Mouse (Mus musculus): Measurements from ENCODE around the gene Zfp174. TPM values are rescaled to one million over a fixed set of nuclear protein-coding genes. Genes with fewer than 3 reads are reported as not detected.

Gene Zfp174
- polyA plus RNA-seq, 1 experiment from 2014 or later = 1.9 TPM

DNA sequence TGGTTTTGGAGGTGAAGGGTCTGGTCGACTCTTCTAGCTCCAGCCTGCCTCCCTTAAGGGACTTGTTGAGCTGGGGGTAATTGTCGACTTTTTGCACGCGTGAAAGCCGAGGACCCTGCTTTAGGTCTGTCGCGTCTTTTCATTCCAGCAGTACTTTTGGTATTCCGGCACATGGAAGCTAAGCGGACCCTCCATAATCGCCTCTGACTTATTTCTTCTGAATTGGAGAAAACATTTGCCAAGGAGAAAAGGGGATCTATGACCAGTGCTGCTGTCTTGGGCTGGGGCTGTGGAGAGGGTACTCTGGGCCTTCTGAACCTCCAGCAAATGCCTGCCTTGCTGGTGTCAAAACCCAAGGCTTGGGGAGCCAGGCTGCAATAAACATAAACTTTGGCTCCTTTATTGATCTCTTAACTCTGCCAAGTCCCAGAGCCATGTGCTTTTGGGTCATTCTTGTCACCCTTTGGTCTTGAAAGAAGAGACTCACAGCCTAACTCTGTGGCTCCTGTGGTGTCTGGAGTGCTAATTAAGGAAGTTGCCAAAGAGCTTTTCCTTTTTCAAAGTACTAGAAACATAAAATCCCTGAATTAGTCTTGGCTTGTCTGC is 38.1 kb downstream of the Zfp174 start:
- H3K27ac ChIP-seq = peak overlapping the region; percentile 90; the same call in 1 of the 2 replicates
- H3K4me3 ChIP-seq = peak overlapping the region; percentile 87
- no peaks in the 10 kb centered on the region for H3K27me3 ChIP-seq
- ATAC-seq (ENCODE audit: insufficient number of reproducible peaks, insufficient read depth, low FRiP score, low TSS enrichment) = 0 out of 2 replicates have a peak, but pooled peaks have one; percentile 12
- H3K4me1 ChIP-seq = peaks cover 12% of the 10 kb centered on the region
- 7% methylated on average over 10 of the region's 10 CpGs for WGBS
- peak overlapping the region; percentile 62 for H3K4me2 ChIP-seq (replicated peaks)
- no peaks in the 10 kb centered on the region for H3K9me3 ChIP-seq
- peak overlapping the region; percentile 82 for H3K9ac ChIP-seq
- H3K36me3 ChIP-seq = peaks cover 2% of the 10 kb centered on the region; the same call in 1 of the 2 replicates

GRCm38 (mm10) chr16:3891621-3892295 is 44.7 kb downstream of the Zfp174 start:
- no peaks in the 10 kb centered on the region for H3K4me1 ChIP-seq
- H3K4me3 ChIP-seq = no peak overlapping the region
- ATAC-seq (ENCODE audit: insufficient number of reproducible peaks, insufficient read depth, low FRiP score, low TSS enrichment) = no peak
- no peak overlapping the region for H3K27ac ChIP-seq
- 92% methylated on average over 14 of the region's 14 CpGs for WGBS
- H3K9me3 ChIP-seq = no peaks in the 10 kb centered on the region
- H3K4me2 ChIP-seq (replicated peaks) = no peak overlapping the region
- no peaks in the 10 kb centered on the region for H3K27me3 ChIP-seq
- H3K36me3 ChIP-seq = peaks cover 8% of the 10 kb centered on the region
- H3K9ac ChIP-seq = no peak overlapping the region

DNA sequence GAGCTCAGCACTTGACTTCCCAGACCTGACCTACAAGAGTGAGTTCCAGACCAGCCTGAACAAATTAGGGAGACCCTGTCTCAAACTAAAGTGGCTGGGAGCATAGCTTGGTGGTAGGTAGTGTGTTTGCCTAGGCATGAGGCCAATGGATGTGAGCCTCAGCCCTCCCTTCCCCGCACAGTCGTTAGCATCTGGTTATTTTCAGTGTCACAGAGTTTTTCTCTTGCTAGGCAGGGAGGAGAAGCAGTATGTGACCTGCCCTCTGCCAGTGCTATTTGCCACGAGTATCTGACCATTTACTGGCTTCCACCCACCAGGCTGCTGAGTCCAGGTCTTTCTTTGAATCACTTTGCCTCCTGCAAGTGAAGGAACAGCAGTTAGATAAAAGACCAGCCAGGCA is 46.7 kb downstream of the Zfp174 start:
- Histone ChIP-seq H3K4me2 (replicated peaks) (no peak overlapping the region), H3K9ac (no peak overlapping the region), H3K9me3 (no peaks in the 10 kb centered on the region), H3K27me3 (no peaks in the 10 kb centered on the region), H3K4me1 (no peaks in the 10 kb centered on the region), H3K27ac (no peak overlapping the region), H3K36me3 (peaks cover 25% of the 10 kb centered on the region), H3K4me3 (no peak overlapping the region)
- 67% methylated on average over 3 of the region's 3 CpGs for WGBS
- ATAC-seq (ENCODE audit: insufficient number of reproducible peaks, insufficient read depth, low FRiP score, low TSS enrichment) = no peak

GRCm38 (mm10) chr16:3895173-3895792 is 48.2 kb downstream of the Zfp174 start:
- Histone ChIP-seq H3K27ac (no peak overlapping the region), H3K27me3 (no peaks in the 10 kb centered on the region), H3K4me1 (no peaks in the 10 kb centered on the region), H3K36me3 (peaks cover 40% of the 10 kb centered on the region), H3K9me3 (no peaks in the 10 kb centered on the region), H3K4me3 (no peak overlapping the region), H3K9ac (no peak overlapping the region), H3K4me2 (replicated peaks) (no peak overlapping the region)
- ATAC-seq (ENCODE audit: insufficient number of reproducible peaks, insufficient read depth, low FRiP score, low TSS enrichment) = no peak
- WGBS = 63% methylated on average over 9 of the region's 9 CpGs

GRCm38 (mm10) chr16:3896046-3896445 is 49.0 kb downstream of the Zfp174 start:
- Histone ChIP-seq H3K36me3 (peaks cover 47% of the 10 kb centered on the region), H3K4me3 (no peak overlapping the region), H3K4me1 (no peaks in the 10 kb centered on the region), H3K4me2 (replicated peaks) (no peak overlapping the region), H3K9ac (no peak overlapping the region), H3K27ac (no peak overlapping the region), H3K27me3 (no peaks in the 10 kb centered on the region), H3K9me3 (no peaks in the 10 kb centered on the region)
- 83% methylated on average over 6 of the region's 6 CpGs for WGBS
- no peak for ATAC-seq (ENCODE audit: insufficient number of reproducible peaks, insufficient read depth, low FRiP score, low TSS enrichment)

DNA sequence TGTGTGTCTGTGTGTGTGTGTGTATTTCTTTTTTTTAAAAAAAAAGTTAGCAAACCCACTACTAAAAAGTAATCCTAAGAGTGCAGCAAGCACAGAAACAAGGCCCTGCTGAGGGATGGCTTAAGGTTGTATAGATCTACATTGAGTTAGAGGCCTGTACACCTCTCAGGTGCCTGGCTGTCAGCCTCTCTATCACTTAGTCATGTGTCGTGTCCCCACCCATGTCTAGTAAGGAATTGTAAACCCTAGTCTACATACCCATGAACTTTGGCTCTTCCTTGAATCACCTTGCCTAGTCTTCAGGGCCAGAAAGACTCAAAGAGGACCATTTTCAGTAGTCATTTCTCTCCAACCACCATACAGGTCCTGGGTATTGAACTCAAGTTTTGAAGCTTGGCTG is 49.5 kb downstream of the Zfp174 start:
- H3K9ac ChIP-seq = no peak overlapping the region
- ATAC-seq (ENCODE audit: insufficient number of reproducible peaks, insufficient read depth, low FRiP score, low TSS enrichment) = no peak
- no peaks in the 10 kb centered on the region for H3K27me3 ChIP-seq
- no peaks in the 10 kb centered on the region for H3K4me1 ChIP-seq
- H3K27ac ChIP-seq = no peak overlapping the region
- 94% methylated on average over 1 of the region's 1 CpGs for WGBS
- H3K9me3 ChIP-seq = no peaks in the 10 kb centered on the region
- no peak overlapping the region for H3K4me2 ChIP-seq (replicated peaks)
- H3K36me3 ChIP-seq = peaks cover 53% of the 10 kb centered on the region
- no peak overlapping the region for H3K4me3 ChIP-seq

DNA sequence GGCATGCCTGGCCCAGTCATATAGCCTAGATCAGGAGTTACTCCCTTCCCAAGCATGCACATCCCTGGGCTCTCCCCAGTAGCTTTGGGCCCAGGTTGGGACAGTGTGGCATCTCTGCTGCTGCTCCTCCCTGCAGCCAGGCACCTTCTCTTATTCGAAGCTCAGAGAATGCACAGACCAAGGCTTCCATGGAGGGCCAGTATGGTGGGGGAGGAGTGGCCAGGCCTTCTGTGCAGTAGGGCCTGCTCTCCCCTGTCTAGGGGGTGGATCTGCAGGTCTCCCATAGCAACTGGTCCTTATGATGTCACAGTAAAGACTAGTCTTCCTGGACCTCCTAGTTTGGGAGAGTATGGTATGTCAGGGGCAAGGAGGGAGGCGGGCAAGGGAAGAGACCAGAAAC is 60.4 kb downstream of the Zfp174 start:
- peaks cover 40% of the 10 kb centered on the region for H3K36me3 ChIP-seq
- WGBS = 79% methylated on average over 2 of the region's 2 CpGs
- peak overlapping the region; percentile 71; the same call in 1 of the 2 replicates for H3K4me2 ChIP-seq (replicated peaks)
- ATAC-seq (ENCODE audit: insufficient number of reproducible peaks, insufficient read depth, low FRiP score, low TSS enrichment) = no peak
- no peaks in the 10 kb centered on the region for H3K9me3 ChIP-seq
- H3K4me1 ChIP-seq = peaks cover 4% of the 10 kb centered on the region; the same call in 1 of the 2 replicates
- H3K4me3 ChIP-seq = no peak overlapping the region
- no peak overlapping the region for H3K27ac ChIP-seq
- H3K27me3 ChIP-seq = no peaks in the 10 kb centered on the region
- no peak overlapping the region for H3K9ac ChIP-seq

Other genes with a start within 250 kb of the Zfp174 start
- not detected in 2 replicates for gene Mefv, start 129.2 kb upstream of the Zfp174 start, polyA plus RNA-seq (2016; fragmentation: Nextera tagmentation; extraction: Ambion mirVana)
- gene Zfp263, start 103.2 kb upstream of the Zfp174 start, polyA plus RNA-seq (2016; fragmentation: Nextera tagmentation; extraction: Ambion mirVana) = 57.6 and 62.8 TPM in 2 replicates
- 0.42 and 0.59 TPM in 2 replicates for gene Olfr15, start 16.4 kb upstream of the Zfp174 start, polyA plus RNA-seq (2016; fragmentation: Nextera tagmentation; extraction: Ambion mirVana)
- 56.6 and 58.3 TPM in 2 replicates for gene Naa60, start 25.1 kb downstream of the Zfp174 start, polyA plus RNA-seq (2016; fragmentation: Nextera tagmentation; extraction: Ambion mirVana)
- 6.1 and 8.3 TPM in 2 replicates for gene Zfp597, start 37.3 kb downstream of the Zfp174 start, polyA plus RNA-seq (2016; fragmentation: Nextera tagmentation; extraction: Ambion mirVana)
- 2.1 and 2.3 TPM in 2 replicates for gene Gm20695, start 37.4 kb downstream of the Zfp174 start, polyA plus RNA-seq (2016; fragmentation: Nextera tagmentation; extraction: Ambion mirVana)
- 8.8 and 9.6 TPM in 2 replicates for gene 1700037C18Rik, start 61.4 kb downstream of the Zfp174 start, polyA plus RNA-seq (2016; fragmentation: Nextera tagmentation; extraction: Ambion mirVana)
- gene Cluap1, start 61.5 kb downstream of the Zfp174 start, polyA plus RNA-seq (2016; fragmentation: Nextera tagmentation; extraction: Ambion mirVana) = 32.6 and 33.1 TPM in 2 replicates
- gene Nlrc3, start 129.4 kb downstream of the Zfp174 start, polyA plus RNA-seq (2016; fragmentation: Nextera tagmentation; extraction: Ambion mirVana) = 0.79 and 0.99 TPM in 2 replicates
- 25.0 and 26.9 TPM in 2 replicates for gene Slx4, start 156.5 kb downstream of the Zfp174 start, polyA plus RNA-seq (2016; fragmentation: Nextera tagmentation; extraction: Ambion mirVana)
- 6.1 and 6.9 TPM in 2 replicates for gene Dnase1, start 189.7 kb downstream of the Zfp174 start, polyA plus RNA-seq (2016; fragmentation: Nextera tagmentation; extraction: Ambion mirVana)
- 77.9 and 83.8 TPM in 2 replicates for gene Trap1, start 230.6 kb downstream of the Zfp174 start, polyA plus RNA-seq (2016; fragmentation: Nextera tagmentation; extraction: Ambion mirVana)

Measured in embryonic facial prominence, embryonic 12.5 days (tissue).